Mouse (Mus musculus): ENCODE data around the gene Epc2. TPM values are rescaled to one million over a fixed set of nuclear protein-coding genes. Genes with fewer than 3 reads are reported as not detected.

The Epc2 gene
- polyA plus RNA-seq, 1 experiment from 2014 or later, result 6.4 TPM

GRCm38 (mm10) chr2:49446238-49446637, 5.0 kb upstream of the Epc2 start:
- Histone ChIP-seq H3K9me3 (no peaks in the 10 kb centered on the region), H3K36me3 (no peaks in the 10 kb centered on the region), H3K9ac (no peak overlapping the region), H3K27me3 (no peaks in the 10 kb centered on the region), H3K27ac (no peak overlapping the region), H3K4me3 (no peak overlapping the region), H3K4me2 (no peak overlapping the region), H3K4me1 (no peaks in the 10 kb centered on the region)
- 57% methylated on average over 2 of the region's 2 CpGs for WGBS
- ATAC-seq (ENCODE audit: borderline replicate concordance, extremely low read depth, low FRiP score, low TSS enrichment), result no peak

- H3K9me3 ChIP-seq, result no peaks in the 10 kb centered on the region
- 46% methylated on average over 8 of the region's 8 CpGs for WGBS
- H3K4me2 ChIP-seq, result no peak overlapping the region
- H3K27me3 ChIP-seq, result no peaks in the 10 kb centered on the region
- no peaks in the 10 kb centered on the region for H3K4me1 ChIP-seq
- no peak overlapping the region for H3K4me3 ChIP-seq
- no peak overlapping the region for H3K27ac ChIP-seq
- no peak overlapping the region for H3K9ac ChIP-seq
- ATAC-seq (ENCODE audit: borderline replicate concordance, extremely low read depth, low FRiP score, low TSS enrichment), result no peak
- H3K36me3 ChIP-seq, result no peaks in the 10 kb centered on the region
These were observed 3.5 kb upstream of the Epc2 start for GRCm38 (mm10) chr2:49447586-49448475.

- H3K27ac ChIP-seq, result no peak overlapping the region
- H3K9ac ChIP-seq, result peak overlapping the region; percentile 91
- H3K27me3 ChIP-seq, result no peaks in the 10 kb centered on the region
- peak overlapping the region; percentile 82 for H3K4me2 ChIP-seq
- 15% methylated on average over 4 of the region's 4 CpGs for WGBS
- peak overlapping the region; percentile 94 for H3K4me3 ChIP-seq
- ATAC-seq (ENCODE audit: borderline replicate concordance, extremely low read depth, low FRiP score, low TSS enrichment), result no peak
- H3K4me1 ChIP-seq, result peaks cover 7% of the 10 kb centered on the region; the same call in 1 of the 2 replicates
- no peaks in the 10 kb centered on the region for H3K36me3 ChIP-seq
- H3K9me3 ChIP-seq, result no peaks in the 10 kb centered on the region
These were observed 819 bp upstream of the Epc2 start for GRCm38 (mm10) chr2:49450467-49450866.

GRCm38 (mm10) chr2:49451637-49452211, 438 bp downstream of the Epc2 start:
- Histone ChIP-seq H3K9me3 (no peaks in the 10 kb centered on the region), H3K27ac (peak overlapping the region; percentile 99), H3K36me3 (no peaks in the 10 kb centered on the region), H3K27me3 (no peaks in the 10 kb centered on the region), H3K9ac (peak overlapping the region; percentile 91), H3K4me1 (peaks cover 7% of the 10 kb centered on the region; the same call in 1 of the 2 replicates), H3K4me3 (peak overlapping the region; percentile 94), H3K4me2 (peak overlapping the region; percentile 83)
- ATAC-seq (ENCODE audit: borderline replicate concordance, extremely low read depth, low FRiP score, low TSS enrichment), result peak; percentile 89
- under 1% methylated on average over 53 of the region's 64 CpGs for WGBS

- H3K9ac ChIP-seq, result peak overlapping the region; percentile 91
- H3K36me3 ChIP-seq, result no peaks in the 10 kb centered on the region
- no peaks in the 10 kb centered on the region for H3K27me3 ChIP-seq
- peak overlapping the region; percentile 94 for H3K4me3 ChIP-seq
- H3K27ac ChIP-seq, result peak overlapping the region; percentile 99
- H3K4me2 ChIP-seq, result peak overlapping the region; percentile 83
- WGBS, result under 1% methylated on average over 37 of the region's 37 CpGs
- peak; percentile 57; the same call in 1 of the 2 replicates for ATAC-seq (ENCODE audit: borderline replicate concordance, extremely low read depth, low FRiP score, low TSS enrichment)
- H3K9me3 ChIP-seq, result no peaks in the 10 kb centered on the region
- peaks cover 7% of the 10 kb centered on the region; the same call in 1 of the 2 replicates for H3K4me1 ChIP-seq
These were observed 1.3 kb downstream of the Epc2 start for GRCm38 (mm10) chr2:49452451-49453081.

- Histone ChIP-seq H3K36me3 (no peaks in the 10 kb centered on the region), H3K4me2 (no peak overlapping the region), H3K27me3 (no peaks in the 10 kb centered on the region), H3K4me1 (peaks cover 7% of the 10 kb centered on the region; the same call in 1 of the 2 replicates), H3K9ac (no peak overlapping the region), H3K9me3 (no peaks in the 10 kb centered on the region), H3K27ac (no peak overlapping the region), H3K4me3 (no peak overlapping the region)
- 82% methylated on average over 2 of the region's 2 CpGs for WGBS
- ATAC-seq (ENCODE audit: borderline replicate concordance, extremely low read depth, low FRiP score, low TSS enrichment), result no peak
These were observed 6.5 kb downstream of the Epc2 start for GRCm38 (mm10) chr2:49457797-49458196.

- H3K9ac ChIP-seq, result no peak overlapping the region
- no peaks in the 10 kb centered on the region for H3K27me3 ChIP-seq
- 75% methylated on average over 3 of the region's 3 CpGs for WGBS
- H3K36me3 ChIP-seq, result no peaks in the 10 kb centered on the region
- no peak overlapping the region for H3K27ac ChIP-seq
- ATAC-seq (ENCODE audit: borderline replicate concordance, extremely low read depth, low FRiP score, low TSS enrichment), result no peak
- no peaks in the 10 kb centered on the region for H3K4me1 ChIP-seq
- H3K9me3 ChIP-seq, result no peaks in the 10 kb centered on the region
- H3K4me2 ChIP-seq, result no peak overlapping the region
- no peak overlapping the region for H3K4me3 ChIP-seq
These were observed 14.5 kb downstream of the Epc2 start for GRCm38 (mm10) chr2:49465672-49466222.

- H3K4me1 ChIP-seq, result 0 out of 2 replicates have a peak, but pooled peaks cover 5% of the 10 kb centered on the region
- H3K27ac ChIP-seq, result no peak overlapping the region
- WGBS, result 78% methylated on average over 1 of the region's 1 CpGs
- H3K9me3 ChIP-seq, result no peaks in the 10 kb centered on the region
- H3K4me3 ChIP-seq, result no peak overlapping the region
- no peak for ATAC-seq (ENCODE audit: borderline replicate concordance, extremely low read depth, low FRiP score, low TSS enrichment)
- H3K27me3 ChIP-seq, result no peaks in the 10 kb centered on the region
- H3K36me3 ChIP-seq, result no peaks in the 10 kb centered on the region
- no peak overlapping the region for H3K9ac ChIP-seq
- H3K4me2 ChIP-seq, result no peak overlapping the region
These were observed 15.8 kb downstream of the Epc2 start for GRCm38 (mm10) chr2:49467038-49467437.

- Histone ChIP-seq H3K27ac (no peak overlapping the region), H3K27me3 (no peaks in the 10 kb centered on the region), H3K4me2 (no peak overlapping the region), H3K9ac (no peak overlapping the region), H3K9me3 (no peaks in the 10 kb centered on the region), H3K36me3 (no peaks in the 10 kb centered on the region), H3K4me3 (no peak overlapping the region), H3K4me1 (0 out of 2 replicates have a peak, but pooled peaks cover 6% of the 10 kb centered on the region)
- WGBS, result 85% methylated on average over 3 of the region's 3 CpGs
- no peak for ATAC-seq (ENCODE audit: borderline replicate concordance, extremely low read depth, low FRiP score, low TSS enrichment)
These were observed 19.9 kb downstream of the Epc2 start for GRCm38 (mm10) chr2:49471188-49471587.

- no peak overlapping the region for H3K4me2 ChIP-seq
- H3K4me3 ChIP-seq, result no peak overlapping the region
- no peak overlapping the region for H3K27ac ChIP-seq
- no peaks in the 10 kb centered on the region for H3K27me3 ChIP-seq
- no peak overlapping the region for H3K9ac ChIP-seq
- 0 out of 2 replicates have a peak, but pooled peaks cover 6% of the 10 kb centered on the region for H3K4me1 ChIP-seq
- no peak for ATAC-seq (ENCODE audit: borderline replicate concordance, extremely low read depth, low FRiP score, low TSS enrichment)
- no peaks in the 10 kb centered on the region for H3K9me3 ChIP-seq
- no peaks in the 10 kb centered on the region for H3K36me3 ChIP-seq
- 59% methylated on average over 5 of the region's 5 CpGs for WGBS
These were observed 20.5 kb downstream of the Epc2 start for GRCm38 (mm10) chr2:49471641-49472355.

GRCm38 (mm10) chr2:49472443-49472842, 21.2 kb downstream of the Epc2 start:
- no peak overlapping the region for H3K4me3 ChIP-seq
- H3K9ac ChIP-seq, result no peak overlapping the region
- H3K27me3 ChIP-seq, result no peaks in the 10 kb centered on the region
- no peak overlapping the region for H3K27ac ChIP-seq
- 65% methylated on average over 6 of the region's 6 CpGs for WGBS
- no peak overlapping the region for H3K4me2 ChIP-seq
- H3K36me3 ChIP-seq, result no peaks in the 10 kb centered on the region
- no peaks in the 10 kb centered on the region for H3K9me3 ChIP-seq
- ATAC-seq (ENCODE audit: borderline replicate concordance, extremely low read depth, low FRiP score, low TSS enrichment), result no peak
- 0 out of 2 replicates have a peak, but pooled peaks cover 6% of the 10 kb centered on the region for H3K4me1 ChIP-seq

Measured in lung, embryonic 15.5 days (tissue).